In genomic region chr4:141010118-141010517, GRCm38 (mm10) we compare ENCODE assay signal across 8 mouse cellular contexts. TPM values are rescaled to one million over a fixed set of nuclear protein-coding genes. Genes with fewer than 3 reads are reported as not detected.
DNase-seq lines count a peak whose midpoint lies in the region; ATAC-seq and TF ChIP-seq lines count a peak whose summit lies in the region.

TSS of gene Mfap2 (plus strand) at chr4:141010418.

- DNase-seq in adrenal gland, postnatal 25 days = no peak
- DNase-seq in adrenal gland, adult 8-10 months = no peak
- DNase-seq in thymus, adult 2 months = no peak
- DNase-seq in thymus, postnatal 36 days = no peak
- no peak for DNase-seq in limb, embryonic 14.5 days (ENCODE audit: low spot score)
- no peak for DNase-seq in right cerebral cortex, postnatal 10 days (ENCODE audit: low spot score in 2 of 2)
- DNase-seq in urinary bladder, postnatal 36 days (ENCODE audit: low spot score in 2 of 2) = no peak
- no peak for DNase-seq in thymus, postnatal 25 days

- peak within 1 kb of the TSS; percentile 88 for H3K4me2 ChIP-seq in limb, embryonic 14.5 days (replicated peaks; ENCODE audit: low read depth, low read length, severe bottlenecking)

- no peak for TF ChIP-seq CTCF in thymus, adult 2 months (IDR thresholded peaks at IDR 0.05; ENCODE audit: borderline replicate concordance, control insufficient read depth, extremely low read depth, insufficient read depth, low read length, poor library complexity)

- peaks cover 3% of the 10 kb centered on the region; the same call in 1 of the 2 replicates for H3K27me3 ChIP-seq in thymus, adult 2 months (ENCODE audit: control insufficient read depth, insufficient read depth, low read length)
- H3K27me3 ChIP-seq in limb, embryonic 14.5 days (ENCODE audit: control insufficient read depth, insufficient read depth, low read length) = no peaks in the 10 kb centered on the region

- TF ChIP-seq POLR2A in thymus, adult 2 months (IDR thresholded peaks at IDR 0.05; ENCODE audit: control insufficient read depth, extremely low read depth, insufficient read depth, low read length, poor library complexity) = no peak
- no peak for TF ChIP-seq POLR2A in limb, embryonic 14.5 days (IDR thresholded peaks at IDR 0.05; ENCODE audit: borderline replicate concordance, extremely low read depth, insufficient read depth, insufficient read length)

- ATAC-seq in limb, embryonic 14.5 days (ENCODE audit: low FRiP score, low read depth) = no peak

- no peaks in the 10 kb centered on the region for H3K36me3 ChIP-seq in thymus, adult 2 months (ENCODE audit: control insufficient read depth, insufficient read depth, low read length)
- H3K36me3 ChIP-seq in limb, embryonic 14.5 days (ENCODE audit: control insufficient read depth, insufficient read depth, low read length) = peaks cover 49% of the 10 kb centered on the region

- peaks cover 8% of the 10 kb centered on the region; the same call in 1 of the 2 replicates for H3K4me1 ChIP-seq in thymus, adult 2 months (replicated peaks; ENCODE audit: control insufficient read depth, insufficient read depth, low read length)
- H3K4me1 ChIP-seq in limb, embryonic 14.5 days (ENCODE audit: control insufficient read depth, insufficient read depth, low read length) = peaks cover 18% of the 10 kb centered on the region

- H3K27ac ChIP-seq in thymus, adult 2 months (ENCODE audit: control insufficient read depth, insufficient read depth, low read length) = no peak within 1 kb of the TSS
- peak within 1 kb of the TSS; percentile 94 for H3K27ac ChIP-seq in limb, embryonic 14.5 days (replicated peaks; ENCODE audit: low read depth, low read length)

- peak within 1 kb of the TSS; percentile 92 for H3K9ac ChIP-seq in limb, embryonic 14.5 days (ENCODE audit: low read depth, low read length, severe bottlenecking)

- peak within 1 kb of the TSS; percentile 18 for H3K4me3 ChIP-seq in thymus, adult 2 months (ENCODE audit: control insufficient read depth, insufficient read depth, low read length)
- peak within 1 kb of the TSS; percentile 75 for H3K4me3 ChIP-seq in limb, embryonic 14.5 days (replicated peaks; ENCODE audit: low read length)

- no peaks in the 10 kb centered on the region for H3K9me3 ChIP-seq in limb, embryonic 14.5 days (ENCODE audit: control insufficient read depth, low read length)

- 37% methylated on average over 7 of the region's 7 CpGs for WGBS in thymus, adult 2 months
- 16% methylated on average over 7 of the region's 7 CpGs for WGBS in limb, embryonic 14.5 days

RNA-seq across cellular contexts. Expression of gene Mfap2, which starts in this region (rescaled TPM):
- total RNA-seq in adrenal gland, postnatal 25 days (2021) = 10.7 and 11.1 TPM in 2 replicates
- total RNA-seq in adrenal gland, adult 8-10 months (2022) = 10 to 100 TPM in 2 of 4 experiments, 1 to 10 TPM in 2; 9.1 to 12.3 (median 10.3) TPM
- polyA plus RNA-seq in thymus, adult 2 months (2012; rRNA removed) = 6.1 and 7.0 TPM in 2 replicates
- 708 and 919 TPM in 2 replicates for polyA plus RNA-seq in limb, embryonic 14.5 days (2012; rRNA removed)
- 1,017 and 1,089 TPM in 2 replicates for polyA plus RNA-seq in limb, embryonic 14.5 days (2014; fragmentation: Nextera tagmentation; extraction: Ambion mirVana)

Comparison
In these comparisons a context has a peak if more than half of its experiments do, and no peak if none do; other contexts are left out.
1. RNA of gene Mfap2 (polyA plus RNA-seq): 708 to 1,089 TPM in limb, embryonic 14.5 days; 6.1 to 7.0 TPM in thymus, adult 2 months; every median in the first group is over 10 times any median in the second.